Mouse (Mus musculus): ENCODE data around the gene Slc47a2.

DNA sequence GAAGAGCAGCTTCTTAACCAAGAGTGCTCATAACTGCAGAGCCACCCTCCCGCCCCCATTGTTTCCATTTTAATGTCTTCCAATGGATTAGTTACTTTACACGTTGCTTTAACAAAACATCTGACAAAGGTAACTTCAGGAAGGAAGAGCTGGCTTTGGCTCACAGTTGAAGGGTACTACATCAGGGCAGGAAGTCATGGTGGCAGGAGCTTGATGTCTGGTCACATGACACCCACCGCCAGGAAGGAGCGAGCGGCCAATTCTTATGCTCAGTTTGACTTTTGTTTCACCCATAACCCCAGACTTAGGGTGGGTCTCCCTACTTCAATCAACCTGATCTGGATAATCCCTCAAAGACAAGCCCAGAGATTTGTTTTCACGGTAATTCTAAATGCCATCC lies 83.6 kb downstream of the Slc47a2 start:
- TF ChIP-seq POLR2A (IDR thresholded peaks at IDR 0.05; ENCODE audit: borderline replicate concordance, control insufficient read depth, low read depth, low read length) (no peak), CTCF (IDR thresholded peaks at IDR 0.05; ENCODE audit: control insufficient read depth, insufficient read depth, low read length) (no peak)
